Mouse (Mus musculus) gastrocnemius, postnatal 10 days (tissue): Measurements from ENCODE around the gene Pdia3. TPM values are rescaled to one million over a fixed set of nuclear protein-coding genes. Genes with fewer than 3 reads are reported as not detected.
"Not testable (repeated sequence)": the region's sequence is repeated elsewhere in the genome, so short reads cannot be mapped to it uniquely, and the experiment has no call there.

Experiments
- DNase-seq: peaks from one replicate; pipeline ENCODE4 v3.0.0; 2021; ENCODE audit warnings: mixed read lengths
- long read RNA-seq, 2 experiments: library from polyadenylated mRNA; stranded (forward); transcript quantifications; one replicate each; pipeline ENCODE4 v2.0.0; 2021
- total RNA-seq, 2 experiments: library from RNA; stranded (reverse); gene quantifications; 2 replicates each; pipeline ENCODE4 v1.2.3; 2021

Pdia3 gene
- 100 to 1,000 TPM; 106 to 133 TPM for total RNA-seq
- long read RNA-seq, experiment 1, transcript Pdia3-201 (13 exons, 2,770 nt) = major isoform, 113 of 117 reads
- long read RNA-seq, experiment 1, partial matches to known transcripts = 2 of 117 reads
- long read RNA-seq, experiment 1, other reads (novel, unspliced or antisense) = 2 of 117 reads
- long read RNA-seq, experiment 2, transcript Pdia3-201 (13 exons, 2,770 nt) = major isoform, 102 of 106 reads
- long read RNA-seq, experiment 2, partial matches to known transcripts = 2 of 106 reads
- long read RNA-seq, experiment 2, other reads (novel, unspliced or antisense) = 2 of 106 reads

DNA sequence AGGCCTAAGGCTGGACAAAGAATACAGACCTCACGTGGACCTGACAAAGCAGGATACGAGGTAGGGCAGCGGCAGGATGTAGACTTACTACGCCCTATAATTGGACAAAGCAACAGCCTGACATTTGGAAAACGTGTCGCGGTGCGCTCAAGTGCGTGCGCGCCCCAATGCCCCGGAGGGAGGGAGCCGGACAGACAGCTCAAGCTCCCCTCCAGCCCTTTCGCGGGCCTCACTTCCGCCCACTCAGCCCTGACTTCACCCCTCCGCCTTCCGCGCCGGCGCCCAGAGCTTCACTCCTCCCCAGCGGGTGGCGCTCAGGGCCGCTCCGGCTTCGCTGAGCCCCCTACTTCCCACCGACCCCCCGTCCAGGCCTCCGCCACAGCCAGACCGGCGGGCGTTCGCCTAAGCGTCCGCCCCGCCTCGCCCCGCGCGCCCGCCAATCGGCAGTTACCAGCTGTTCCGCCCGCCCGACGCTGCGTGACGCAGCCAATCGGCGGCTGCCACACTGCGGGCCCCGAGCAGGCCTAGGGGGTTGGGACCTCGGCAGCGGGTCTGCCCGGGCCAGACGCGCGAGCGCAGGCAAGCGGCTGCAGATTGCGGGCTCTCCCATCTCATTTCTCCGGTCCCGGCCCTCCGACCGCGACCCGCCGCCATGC lies at the start of gene Pdia3, which contains the start of gene Catsper2:
Gene Pdia3 (plus strand): TSS at position 389 of the 656 bp plus-strand sequence.
Gene Catsper2 (minus strand): TSS at position 406 of the 656 bp plus-strand sequence.
- DNase-seq = peak; percentile 97

GRCm38 (mm10) chr2:121368831-121369230 lies 44.7 kb upstream of the Pdia3 start:
- DNase-seq = no peak

GRCm38 (mm10) chr2:121370921-121371320 lies 42.7 kb upstream of the Pdia3 start:
- no peak for DNase-seq

GRCm38 (mm10) chr2:121372266-121372665 lies 41.3 kb upstream of the Pdia3 start:
- no peak for DNase-seq

DNA sequence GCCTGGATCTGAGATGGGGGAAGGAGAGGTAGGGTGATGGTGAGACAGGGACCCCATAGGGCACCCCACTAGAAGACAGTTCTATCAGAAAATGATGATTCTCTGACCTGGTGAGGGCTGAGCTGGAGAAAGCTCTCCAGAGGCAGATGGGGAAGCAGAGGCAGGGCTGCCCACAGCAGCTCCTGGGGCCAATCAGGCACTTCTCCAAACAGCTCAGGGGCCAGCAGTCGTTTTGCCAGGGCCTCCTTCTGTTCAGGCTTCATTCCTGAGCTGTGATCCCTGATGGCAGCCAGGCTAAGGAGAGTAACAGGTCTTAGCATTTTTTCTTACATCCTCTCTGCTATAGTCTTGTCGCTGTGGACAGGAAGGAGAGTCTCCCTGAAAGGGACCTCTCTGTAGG lies 38.8 kb upstream of the Pdia3 start:
- DNase-seq = no peak

- DNase-seq = not testable (repeated sequence)
These were observed 26.5 kb upstream of the Pdia3 start, which contains the start of gene Strc for GRCm38 (mm10) chr2:121386961-121387575. TSS of gene Strc (minus strand) at chr2:121387168.

DNA sequence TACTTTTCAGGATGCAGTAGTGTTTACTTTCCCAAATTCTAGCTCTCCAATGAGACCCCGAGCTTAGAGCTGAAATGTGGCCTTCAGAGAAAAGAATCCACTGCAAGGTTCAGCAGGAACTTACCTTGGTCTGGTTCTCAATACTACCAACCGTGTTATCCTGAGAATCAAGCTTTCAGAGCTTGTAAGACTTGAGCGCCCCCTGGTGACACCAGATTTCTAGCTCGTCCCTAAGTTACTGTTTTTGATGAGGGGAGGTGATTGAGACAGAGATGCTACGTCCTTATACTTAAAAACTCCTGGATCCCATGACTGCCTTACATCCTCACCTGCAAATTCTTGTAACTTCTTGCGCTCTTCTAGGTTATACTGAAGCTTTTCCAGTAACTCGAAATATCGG lies 17.0 kb upstream of the Pdia3 start:
- DNase-seq = peak; percentile 89

GRCm38 (mm10) chr2:121403296-121403695 lies 10.3 kb upstream of the Pdia3 start:
- DNase-seq = no peak

GRCm38 (mm10) chr2:121408160-121408559 lies 5.4 kb upstream of the Pdia3 start:
- DNase-seq = peak; percentile 17

DNA sequence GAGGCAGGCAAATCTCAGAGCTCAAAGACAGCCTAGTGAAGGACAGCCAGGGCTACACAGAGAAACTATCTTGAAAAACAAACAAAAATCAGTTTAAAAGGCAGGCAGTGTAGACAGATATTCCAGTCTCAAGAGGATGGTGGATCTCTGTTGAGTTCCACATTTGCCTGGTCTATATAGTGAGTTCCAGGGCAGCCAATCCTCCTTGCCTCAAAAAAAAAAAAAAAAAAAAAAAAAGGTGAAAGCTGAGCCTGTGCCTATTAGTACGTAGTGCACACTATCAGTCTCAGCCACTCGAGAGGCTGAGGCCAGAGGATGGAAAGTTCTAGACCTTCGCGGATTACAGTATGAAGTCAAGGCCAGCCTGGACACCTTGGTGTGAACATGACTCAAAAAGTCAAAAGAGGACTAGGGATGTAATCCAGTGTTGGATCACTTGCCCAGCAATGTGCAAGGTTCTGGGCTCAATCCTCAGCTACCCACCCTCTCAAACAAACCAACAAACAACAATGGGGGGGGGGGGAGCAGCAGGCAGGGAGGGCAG lies 660 bp upstream of the Pdia3 start:
- DNase-seq = no peak

- DNase-seq = no peak
These were observed 637 bp downstream of the Pdia3 start for GRCm38 (mm10) chr2:121414139-121414685.

DNA sequence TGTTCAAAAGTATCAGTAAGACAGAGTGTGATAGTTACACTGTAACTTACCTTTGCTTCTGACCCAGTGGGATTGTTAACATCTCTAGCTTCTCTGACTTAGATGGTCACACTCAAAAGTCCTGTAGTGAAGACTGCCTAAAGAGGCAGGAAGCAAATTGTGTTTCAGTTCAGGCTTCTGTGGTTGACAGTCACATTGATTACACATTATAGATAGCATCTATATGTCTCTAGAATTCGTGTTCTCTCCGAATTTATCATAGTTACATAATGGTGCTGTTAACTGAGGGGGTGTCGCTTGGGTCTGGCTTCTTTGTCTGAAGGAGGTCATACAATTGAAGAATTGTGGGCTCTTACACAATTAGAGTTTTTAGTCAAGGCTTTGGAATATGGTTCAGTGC lies 1.5 kb downstream of the Pdia3 start:
- DNase-seq = no peak

GRCm38 (mm10) chr2:121415591-121415990 lies 2.0 kb downstream of the Pdia3 start:
- DNase-seq = no peak

DNA sequence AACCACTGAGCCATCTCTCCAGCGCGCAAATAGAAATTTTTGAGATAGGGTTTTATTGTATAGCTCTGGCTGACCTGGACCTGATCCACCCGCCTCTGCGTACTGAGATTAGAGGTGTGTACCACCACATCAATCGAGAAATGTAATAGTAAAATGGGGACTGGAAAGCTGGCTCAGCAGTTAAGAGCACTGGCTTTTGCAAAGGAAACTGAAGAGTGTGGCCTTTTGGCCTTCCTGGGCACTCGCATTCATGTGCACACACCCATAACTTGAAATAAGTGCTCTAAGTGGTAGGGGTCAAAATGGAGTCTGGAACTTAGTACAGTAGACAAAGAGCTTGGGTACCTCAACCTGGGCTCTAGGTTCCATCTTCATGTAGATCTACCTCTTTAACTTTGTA lies 2.8 kb downstream of the Pdia3 start:
- DNase-seq = no peak

GRCm38 (mm10) chr2:121418476-121418875 lies 4.9 kb downstream of the Pdia3 start:
- no peak for DNase-seq

- no peak for DNase-seq
These were observed 9.6 kb downstream of the Pdia3 start for GRCm38 (mm10) chr2:121423166-121423565.

- no peak for DNase-seq
These were observed 12.3 kb downstream of the Pdia3 start for GRCm38 (mm10) chr2:121425890-121426289.

DNA sequence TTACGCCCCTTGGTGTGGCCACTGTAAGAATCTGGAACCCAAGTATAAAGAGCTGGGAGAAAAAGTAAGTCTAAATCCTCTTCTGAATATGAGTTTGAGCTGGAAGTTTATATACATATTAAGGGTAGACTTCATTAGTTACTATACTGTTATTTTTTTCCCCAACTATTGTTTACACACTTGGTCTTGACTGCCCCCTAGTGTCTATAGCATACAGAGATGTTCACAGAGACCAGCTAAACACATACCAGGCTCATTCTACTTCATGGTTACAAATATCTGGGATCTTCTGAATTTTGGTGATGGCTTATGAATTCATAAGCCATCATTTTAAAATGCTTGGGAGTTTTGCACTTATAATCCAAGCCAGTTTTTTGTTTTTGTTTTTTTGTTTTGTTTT lies 21.3 kb downstream of the Pdia3 start:
- no peak for DNase-seq

GRCm38 (mm10) chr2:121439746-121440145 lies 26.2 kb downstream of the Pdia3 start:
- DNase-seq = no peak

GRCm38 (mm10) chr2:121440834-121441605 lies 27.4 kb downstream of the Pdia3 start:
- DNase-seq = no peak

GRCm38 (mm10) chr2:121441800-121442199 lies 28.2 kb downstream of the Pdia3 start:
- no peak for DNase-seq
